Mouse (Mus musculus) left cerebral cortex, postnatal 4 days (tissue): Measurements from ENCODE around the gene Olfr1138. TPM values are rescaled to one million over a fixed set of nuclear protein-coding genes. Genes with fewer than 3 reads are reported as not detected.

Experiments used
- DNase-seq: peaks from one replicate; pipeline ENCODE4 v3.0.0-alpha.2; 2022
- intact Hi-C: fragments of 180-260 bp; cut with DNase I; formaldehyde crosslinking; loops from one replicate; pipeline ENCODE4 v1.15.1; 2025
- total RNA-seq, 2 experiments: library from RNA; stranded (reverse); gene quantifications; 2 replicates each; pipeline ENCODE4 v1.2.3; 2021

Olfr1138 gene
- total RNA-seq = not detected

DNA sequence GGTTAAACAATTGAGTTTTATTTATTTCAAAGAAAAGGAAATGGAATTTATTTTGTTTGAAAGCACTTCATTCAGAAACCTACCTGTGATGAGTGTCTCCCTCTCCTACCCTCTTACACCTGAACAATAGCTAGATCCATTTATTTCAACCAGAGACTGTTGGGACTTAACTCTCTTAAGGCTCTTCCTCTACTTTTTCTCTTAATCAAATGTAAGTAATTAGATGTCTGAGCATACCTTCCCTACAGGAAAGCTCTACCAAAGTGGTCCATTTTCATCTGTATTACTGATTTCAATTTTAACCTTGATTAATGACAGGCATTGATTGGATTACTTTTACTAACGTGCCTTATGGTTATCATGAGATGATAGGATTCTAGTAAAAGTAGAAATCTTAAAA, at the start of gene Olfr1138:
TSS of gene Olfr1138 (minus strand) at position 101 of the 400 bp plus-strand sequence.
- intact Hi-C loops = no loop called here
- DNase-seq = no peak

DNA sequence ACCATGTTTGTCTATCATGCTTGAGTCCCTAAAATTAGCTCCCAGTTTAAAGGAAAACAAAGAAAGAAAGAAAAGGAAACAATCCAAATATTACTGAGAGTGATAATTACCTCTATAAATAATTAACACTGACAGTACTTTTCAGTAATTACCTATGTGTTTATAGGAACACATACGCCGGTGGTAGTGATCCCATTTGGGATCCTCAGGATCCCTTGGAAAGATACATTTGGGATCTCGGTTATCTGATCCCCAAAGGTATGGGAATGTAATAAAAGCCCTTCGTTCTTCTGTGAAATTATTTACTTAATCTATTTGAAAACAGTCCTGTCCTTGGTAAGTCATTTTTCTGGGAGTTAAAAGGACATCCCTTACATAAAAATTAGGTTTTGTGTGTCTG, 39.4 kb upstream of the Olfr1138 start, which contains the start of gene Olfr152:
TSS of gene Olfr152 (plus strand) at position 301 of the 400 bp plus-strand sequence.
- intact Hi-C loops = no loop called here

DNA sequence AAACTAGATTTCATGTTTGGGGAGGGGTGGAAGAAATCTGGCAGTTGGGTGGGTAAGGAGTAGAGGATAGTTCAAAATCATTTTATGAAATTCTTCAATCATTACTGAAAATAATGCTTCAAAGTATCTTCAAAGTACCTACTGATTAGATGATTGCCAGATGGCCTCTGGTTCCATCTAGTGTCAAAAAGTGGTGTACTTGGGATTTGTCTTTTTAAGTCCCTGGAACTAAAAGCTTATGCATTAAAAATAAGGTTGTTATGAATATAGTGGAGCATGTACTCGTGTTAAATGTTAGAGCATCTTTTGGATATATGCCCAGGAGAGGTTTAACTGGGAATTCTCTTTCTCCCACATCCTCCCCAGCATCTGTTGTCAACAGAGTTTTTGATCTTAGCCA, 36.4 kb upstream of the Olfr1138 start:
- DNase-seq = no peak
- intact Hi-C loops = no loop called here

More for the DNA sequence above, 39.4 kb upstream of the Olfr1138 start, which contains the start of gene Olfr152:
- DNase-seq = no peak

DNA sequence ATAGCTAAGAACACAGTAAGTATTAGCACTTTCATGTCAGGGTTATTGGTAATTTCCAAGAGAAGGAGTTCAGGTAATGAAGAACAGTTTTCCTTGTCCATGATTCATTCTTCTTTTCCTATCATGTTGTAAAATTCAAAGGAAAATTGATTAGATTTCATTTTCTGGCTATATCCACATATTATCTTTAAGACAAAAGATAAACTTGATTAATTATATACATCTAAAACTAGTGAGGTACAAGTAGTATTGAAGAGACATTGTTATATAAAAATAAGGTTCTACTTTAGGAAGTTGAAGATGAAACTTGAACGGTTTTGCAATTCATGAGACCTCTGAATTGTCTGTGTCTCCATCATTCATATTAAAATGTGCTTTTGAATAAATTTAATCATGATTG, 14.1 kb upstream of the Olfr1138 start, which contains the start of gene Olfr1141:
TSS of gene Olfr1141 (minus strand) at position 101 of the 400 bp plus-strand sequence.
- no peak for DNase-seq
- intact Hi-C loops = no loop called here

DNA sequence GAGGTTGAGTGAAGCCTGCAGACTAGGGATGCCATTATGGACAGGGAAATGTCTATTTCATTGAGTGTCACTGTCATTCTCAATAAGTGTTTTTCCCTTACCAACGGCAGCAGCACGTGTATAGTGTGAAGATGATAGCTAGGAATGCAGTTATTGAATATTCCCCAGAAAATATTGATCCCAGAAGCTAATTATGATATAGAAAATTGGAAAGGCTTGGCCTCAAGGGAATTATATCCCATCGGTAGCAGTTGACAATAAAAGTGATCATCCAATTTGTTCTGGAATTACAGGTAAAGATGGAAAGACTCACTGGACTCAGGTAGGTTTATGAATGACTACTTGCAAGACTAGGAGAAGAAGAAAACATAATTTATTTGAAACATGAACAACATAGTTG, 3.7 kb upstream of the Olfr1138 start, which contains the start of gene Olfr1140:
TSS of gene Olfr1140 (plus strand) at position 301 of the 400 bp plus-strand sequence.
- intact Hi-C loops = no loop called here
- no peak for DNase-seq

DNA sequence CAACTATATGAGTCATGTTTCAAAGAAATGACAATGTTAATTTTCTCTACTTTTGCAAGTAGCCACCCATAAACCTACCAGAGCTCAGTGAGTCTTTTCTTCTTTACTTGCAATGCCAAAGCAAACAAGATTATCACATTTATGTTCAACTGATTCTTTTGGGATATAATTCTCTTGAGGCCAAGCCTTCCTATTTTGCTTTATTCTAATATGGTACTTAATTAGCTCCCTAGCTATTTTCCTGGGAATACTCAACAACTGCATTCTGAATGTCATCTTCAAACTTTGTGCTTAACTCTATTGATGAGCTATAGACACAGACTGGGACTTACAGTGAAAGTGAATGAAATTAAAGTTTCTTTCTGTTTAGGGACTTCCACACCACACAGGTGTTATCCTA, 26.7 kb downstream of the Olfr1138 start, which contains the start of gene Olfr1137:
TSS of gene Olfr1137 (minus strand) at position 101 of the 400 bp plus-strand sequence.
- DNase-seq = no peak
- intact Hi-C loops = no loop called here

DNA sequence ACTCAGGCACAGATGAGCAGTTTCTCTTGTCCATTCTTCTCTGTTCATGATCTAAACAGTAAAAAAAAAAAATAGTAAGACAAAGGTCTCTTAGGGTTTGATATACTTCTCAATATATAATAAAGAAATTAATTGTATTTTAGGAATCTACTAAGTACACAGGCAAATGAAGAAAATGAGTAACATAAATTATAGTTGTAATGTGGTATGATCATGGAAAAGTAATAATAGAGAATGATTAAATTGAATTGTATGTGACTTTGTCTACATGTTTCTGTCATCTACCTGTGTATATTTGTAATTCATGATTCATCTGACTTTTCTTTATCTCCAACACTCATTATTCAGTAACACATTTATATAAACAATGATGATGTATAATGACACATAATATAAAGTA, 45.9 kb downstream of the Olfr1138 start, which contains the start of gene Olfr1136:
TSS of gene Olfr1136 (minus strand) at position 101 of the 400 bp plus-strand sequence.
- intact Hi-C loops = no loop called here
- no peak for DNase-seq

Other genes starting within 250 kb of the Olfr1138 start
- gene Pramel7, start 242.9 kb downstream of the Olfr1138 start, total RNA-seq = not detected
- not detected for gene Pramel6, start 233.4 kb downstream of the Olfr1138 start, total RNA-seq
- not detected for gene Olfr153, start 208.2 kb downstream of the Olfr1138 start, total RNA-seq
- gene Olfr1128, start 194.4 kb downstream of the Olfr1138 start, total RNA-seq = not detected
- not detected for gene Olfr1129, start 166.1 kb downstream of the Olfr1138 start, total RNA-seq
- gene Olfr1130, start 133.8 kb downstream of the Olfr1138 start, total RNA-seq = not detected
- gene Olfr1131, start 112.9 kb downstream of the Olfr1138 start, total RNA-seq = not detected
- gene Olfr1132, start 102.4 kb downstream of the Olfr1138 start, total RNA-seq = not detected
- not detected for gene Olfr1133, start 92.6 kb downstream of the Olfr1138 start, total RNA-seq
- gene Olfr1134, start 81.5 kb downstream of the Olfr1138 start, total RNA-seq = not detected
- gene Olfr1135, start 66.3 kb downstream of the Olfr1138 start, total RNA-seq = not detected
- not detected for gene Olfr1136, start 46.0 kb downstream of the Olfr1138 start, total RNA-seq
- not detected for gene Olfr1137, start 26.8 kb downstream of the Olfr1138 start, total RNA-seq
- gene Olfr1140, start 3.8 kb upstream of the Olfr1138 start, total RNA-seq = not detected
- not detected for gene Olfr1141, start 14.0 kb upstream of the Olfr1138 start, total RNA-seq
- gene Olfr152, start 39.5 kb upstream of the Olfr1138 start, total RNA-seq = not detected
- not detected for gene Olfr1143, start 60.6 kb upstream of the Olfr1138 start, total RNA-seq
- not detected for gene Olfr1145, start 69.8 kb upstream of the Olfr1138 start, total RNA-seq
- gene Olfr1148, start 90.6 kb upstream of the Olfr1138 start, total RNA-seq = not detected
- not detected for gene Olfr1150-ps1, start 104.0 kb upstream of the Olfr1138 start, total RNA-seq
- not detected for gene Olfr1151, start 115.9 kb upstream of the Olfr1138 start, total RNA-seq
- not detected for gene Olfr1152, start 126.5 kb upstream of the Olfr1138 start, total RNA-seq
- not detected for gene Olfr1153, start 155.0 kb upstream of the Olfr1138 start, total RNA-seq
- not detected for gene Olfr1154, start 165.2 kb upstream of the Olfr1138 start, total RNA-seq
- gene Olfr1155, start 205.2 kb upstream of the Olfr1138 start, total RNA-seq = not detected
- gene Olfr1156, start 213.1 kb upstream of the Olfr1138 start, total RNA-seq = under 1 TPM in 1 of 2 experiments, not detected in 1; 0.14 TPM
- gene Olfr1157, start 228.3 kb upstream of the Olfr1138 start, total RNA-seq = not detected
- gene Olfr74, start 234.7 kb upstream of the Olfr1138 start, total RNA-seq = not detected